Mouse (Mus musculus) brain, embryonic 14.5 days (tissue): ENCODE measurements around the gene 4930452B06Rik.

Experiments
- CTCF ChIP-seq: fragments of 200-500 bp; IDR thresholded peaks from 2 replicates; pipeline ENCODE4 v1.5.1; 2012; ENCODE audit warnings: inconsistent platforms, mild to moderate bottlenecking, moderate library complexity, borderline replicate concordance; ENCODE audit not compliant: insufficient read depth, insufficient read length; ENCODE audit errors: extremely low read depth
- POLR2A ChIP-seq: fragments of 200-500 bp; IDR thresholded peaks from 2 replicates; pipeline ENCODE4 v1.6.1; 2012; ENCODE audit warnings: mild to moderate bottlenecking, inconsistent platforms, borderline replicate concordance; ENCODE audit not compliant: poor library complexity, insufficient read depth, insufficient read length, severe bottlenecking; ENCODE audit errors: extremely low read depth

- no peak for TF ChIP-seq POLR2A
- TF ChIP-seq CTCF = no peak
Observed at GRCm38 (mm10) chr14:8504206-8504605, 161.8 kb downstream of the 4930452B06Rik start.
